Mouse (Mus musculus) intestine, postnatal 0 days (tissue): ENCODE measurements at regions not wholly inside any gene's neighbourhood (a gene's known extent, or its start where the extent isn't known, plus 50 kb on each side); places are given as distances from the start of the nearest gene placed in this dataset.

Experiments used
- ATAC-seq: fragments of 200-750 bp; cut with Nextera tagmentation; 2 replicates; pipeline ENCODE4 v1.8.0; 2017; ENCODE audit warnings: mild to moderate bottlenecking, moderate TSS enrichment, moderate library complexity
- H3K27ac ChIP-seq: fragments of 300-500 bp; sonication (generic); 2 replicates; pipeline ENCODE4 v1.5.1; 2014; ENCODE audit warnings: mild to moderate bottlenecking, low read depth, low read length, moderate library complexity
- H3K27me3 ChIP-seq: fragments of 300-500 bp; sonication (generic); replicated peaks from 2 replicates; pipeline ENCODE4 v1.6.1; 2014; ENCODE audit warnings: low read length, mixed read lengths; ENCODE audit not compliant: control insufficient read depth, insufficient read depth
- H3K36me3 ChIP-seq: fragments of 300-500 bp; sonication (generic); 2 replicates; pipeline ENCODE4 v1.6.1; 2014; ENCODE audit warnings: mild to moderate bottlenecking, moderate library complexity; ENCODE audit not compliant: control insufficient read depth, insufficient read depth
- H3K4me1 ChIP-seq: fragments of 300-500 bp; sonication (generic); replicated peaks from 2 replicates; pipeline ENCODE4 v1.6.1; 2014; ENCODE audit warnings: antibody characterized with exemption, low read length, mixed read lengths; ENCODE audit not compliant: control insufficient read depth, insufficient read depth
- H3K4me2 ChIP-seq: fragments of 300-500 bp; sonication (generic); replicated peaks from 2 replicates; pipeline ENCODE4 v1.6.1; 2014; ENCODE audit warnings: low read depth, mild to moderate bottlenecking, moderate library complexity
- H3K4me3 ChIP-seq: fragments of 300-500 bp; sonication (generic); 2 replicates; pipeline ENCODE4 v1.5.1; 2014; ENCODE audit warnings: low read depth, low read length
- H3K9ac ChIP-seq: fragments of 300-500 bp; sonication (generic); 2 replicates; pipeline ENCODE4 v1.6.1; 2014; ENCODE audit warnings: mild to moderate bottlenecking, low read depth, low read length
- H3K9me3 ChIP-seq: fragments of 300-500 bp; sonication (generic); 2 replicates; pipeline ENCODE4 v1.6.1; 2016; ENCODE audit warnings: mixed run types; ENCODE audit not compliant: control insufficient read depth
- CTCF ChIP-seq: sonication (generic); IDR thresholded peaks from 2 replicates; pipeline ENCODE4 v1.5.1; 2016; ENCODE audit warnings: low read depth, mild to moderate bottlenecking, control low read depth, antibody characterized with exemption, moderate library complexity
- WGBS: fragments of 180-500 bp; shearing (Covaris S2); extraction: QIAGEN DNeasy Blood & Tissue Kit; methylation state at CpG from one replicate; pipeline ENCODE4 v1.1.7; 2014; 5-methylcytosine and 5-hydroxymethylcytosine counted together

- no peak overlapping the region for H3K4me3 ChIP-seq
- H3K9me3 ChIP-seq, result no peaks in the 10 kb centered on the region
- H3K9ac ChIP-seq, result no peak overlapping the region
- H3K4me1 ChIP-seq, result no peaks in the 10 kb centered on the region
- whole genome bisulfite sequencing, result 12% methylated on average over 5 of the region's 5 CpGs
- ATAC-seq, result no peak
- no peaks in the 10 kb centered on the region for H3K27me3 ChIP-seq
- H3K36me3 ChIP-seq, result no peaks in the 10 kb centered on the region
- no peak for TF ChIP-seq CTCF
- no peak overlapping the region for H3K27ac ChIP-seq
- H3K4me2 ChIP-seq, result no peak overlapping the region
These were observed 920.3 kb downstream of the Efna5 start for GRCm38 (mm10) chr17:61960837-61961236.

GRCm38 (mm10) chr17:61960017-61960813, 920.9 kb downstream of the Efna5 start:
- WGBS, result 36% methylated on average over 5 of the region's 5 CpGs
- ATAC-seq, result peak; percentile 89
- no peak overlapping the region for H3K4me3 ChIP-seq

DNA sequence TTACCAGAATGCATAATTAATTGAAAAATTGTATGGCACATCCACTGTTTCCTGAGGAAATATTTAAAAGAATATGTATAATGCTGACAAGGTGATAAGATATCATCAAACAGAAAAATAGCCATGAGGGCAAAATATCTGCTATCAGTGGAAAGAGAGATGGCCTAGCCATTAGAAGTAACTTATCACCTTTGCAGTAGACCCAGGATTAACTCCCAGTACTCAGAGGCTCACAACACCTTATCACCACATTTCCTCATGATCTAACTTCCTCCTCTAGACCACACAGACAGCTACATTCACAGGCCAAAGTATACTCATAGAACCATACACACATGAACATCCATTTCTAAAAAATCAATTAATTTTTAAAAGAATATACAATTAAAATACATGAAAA, 963.4 kb downstream of the Efna5 start:
- Histone ChIP-seq H3K4me2 (no peak overlapping the region), H3K9ac (no peak overlapping the region), H3K36me3 (no peaks in the 10 kb centered on the region), H3K4me3 (no peak overlapping the region), H3K27ac (no peak overlapping the region), H3K27me3 (no peaks in the 10 kb centered on the region), H3K4me1 (no peaks in the 10 kb centered on the region), H3K9me3 (no peaks in the 10 kb centered on the region)
- no peak for ATAC-seq
- TF ChIP-seq CTCF, result no peak

More at GRCm38 (mm10) chr17:61960017-61960813, 920.9 kb downstream of the Efna5 start:
- peak; percentile 50 for TF ChIP-seq CTCF
- Histone ChIP-seq H3K27ac (no peak overlapping the region), H3K4me2 (0 out of 2 replicates have a peak overlapping the region, but pooled peaks have one; percentile 9), H3K9ac (no peak overlapping the region), H3K36me3 (no peaks in the 10 kb centered on the region), H3K9me3 (no peaks in the 10 kb centered on the region), H3K27me3 (no peaks in the 10 kb centered on the region), H3K4me1 (no peaks in the 10 kb centered on the region)

- no peak for ATAC-seq
- no peaks in the 10 kb centered on the region for H3K9me3 ChIP-seq
- no peak overlapping the region for H3K4me3 ChIP-seq
- no peak for TF ChIP-seq CTCF
- 91% methylated on average over 19 of the region's 19 CpGs for WGBS
- no peaks in the 10 kb centered on the region for H3K27me3 ChIP-seq
- H3K9ac ChIP-seq, result no peak overlapping the region
- H3K27ac ChIP-seq, result no peak overlapping the region
- no peaks in the 10 kb centered on the region for H3K36me3 ChIP-seq
- no peaks in the 10 kb centered on the region for H3K4me1 ChIP-seq
- no peak overlapping the region for H3K4me2 ChIP-seq
These were observed 978.2 kb downstream of the Efna5 start for GRCm38 (mm10) chr17:61902898-61903297.

DNA sequence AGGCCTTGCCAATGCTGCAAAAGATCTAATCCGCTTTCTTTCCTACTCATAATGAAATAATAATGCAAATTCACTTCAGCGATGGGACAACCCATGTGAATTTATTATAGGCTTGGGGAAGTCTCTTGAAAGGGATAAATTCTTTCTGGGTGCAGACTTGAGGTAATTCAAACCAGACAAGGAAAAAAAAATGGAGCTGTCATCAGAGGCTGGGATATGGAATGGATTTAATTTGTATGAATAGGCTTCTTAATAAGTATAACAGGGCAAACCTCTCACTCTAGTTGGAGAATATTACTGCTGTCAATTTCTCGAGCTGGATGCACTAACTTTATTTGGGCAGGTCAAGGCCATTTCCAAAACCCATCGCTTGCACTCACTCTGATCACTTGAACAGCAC, 990.5 kb downstream of the Efna5 start:
- H3K36me3 ChIP-seq, result no peaks in the 10 kb centered on the region
- H3K4me3 ChIP-seq, result no peak overlapping the region
- H3K27ac ChIP-seq, result no peak overlapping the region
- TF ChIP-seq CTCF, result no peak
- H3K9me3 ChIP-seq, result no peaks in the 10 kb centered on the region
- no peak for ATAC-seq
- no peaks in the 10 kb centered on the region for H3K4me1 ChIP-seq
- H3K9ac ChIP-seq, result no peak overlapping the region
- no peaks in the 10 kb centered on the region for H3K27me3 ChIP-seq
- H3K4me2 ChIP-seq, result no peak overlapping the region
- WGBS, result 76% methylated on average over 4 of the region's 4 CpGs

- no peak for TF ChIP-seq CTCF
- no peak overlapping the region for H3K4me2 ChIP-seq
- no peaks in the 10 kb centered on the region for H3K36me3 ChIP-seq
- no peak overlapping the region for H3K27ac ChIP-seq
- no peak overlapping the region for H3K9ac ChIP-seq
- WGBS, result 68% methylated on average over 4 of the region's 4 CpGs
- ATAC-seq, result no peak
- H3K4me3 ChIP-seq, result no peak overlapping the region
- H3K9me3 ChIP-seq, result no peaks in the 10 kb centered on the region
- no peaks in the 10 kb centered on the region for H3K4me1 ChIP-seq
- H3K27me3 ChIP-seq, result no peaks in the 10 kb centered on the region
These were observed 1015.0 kb downstream of the Efna5 start for GRCm38 (mm10) chr17:61866154-61866553.
